Mouse (Mus musculus) cerebellum, adult (tissue): ENCODE measurements around the gene Rsbn1l.
A peak's percentile ranks its signal among the peaks of the same experiment; 100 is the strongest.
"Not testable (repeated sequence)": the region's sequence is repeated elsewhere in the genome, so short reads cannot be mapped to it uniquely, and the experiment has no call there.

Experiments used
- ATAC-seq: cut with Nextera tagmentation; 2 replicates; pipeline ENCODE4 v1.9.2; 2017; ENCODE audit warnings: mild to moderate bottlenecking, moderate library complexity, mixed read lengths; ENCODE audit not compliant: insufficient number of reproducible peaks, low FRiP score, low TSS enrichment

The Rsbn1l gene

DNA sequence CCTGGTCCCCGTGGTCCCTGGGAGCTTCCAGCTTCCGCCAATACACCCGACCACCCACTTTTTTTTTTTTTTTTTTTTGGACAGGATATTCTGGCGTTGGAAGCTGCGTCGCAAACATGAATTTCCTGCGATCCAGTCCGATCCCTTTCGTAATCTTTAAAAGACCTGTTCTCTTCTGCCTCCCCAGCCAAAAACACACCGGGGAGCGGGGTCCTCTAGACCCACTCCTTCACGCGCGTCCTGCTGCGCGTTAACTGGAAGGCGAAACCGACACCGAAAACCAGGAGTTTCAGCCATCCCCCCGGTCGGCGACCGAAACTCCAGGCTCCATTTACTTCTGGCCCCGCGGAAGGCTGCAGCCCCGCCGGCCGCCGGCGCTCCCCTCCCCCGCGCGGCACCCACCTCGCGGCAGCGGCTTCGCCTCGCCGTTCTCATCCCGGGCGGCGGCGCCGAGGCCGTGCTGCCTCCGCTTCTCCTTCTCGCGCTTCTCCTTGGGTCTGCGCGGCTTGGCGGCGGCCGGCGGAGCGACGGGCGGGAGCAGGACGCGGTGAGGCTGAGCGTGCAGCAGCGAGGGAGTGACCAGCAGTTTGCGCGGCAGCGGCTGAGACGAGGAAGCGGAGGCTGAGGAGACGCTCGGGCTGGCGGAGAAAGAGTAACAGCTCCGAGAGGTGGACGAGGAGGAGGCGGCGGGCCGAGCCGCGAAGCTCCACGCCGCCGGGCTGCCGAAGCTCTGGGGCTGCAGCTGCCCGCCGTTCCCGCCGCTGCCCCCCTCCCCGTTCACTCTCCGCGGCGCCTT, 5.1 kb downstream of the Rsbn1l start:
- peak; percentile 72 for ATAC-seq

- ATAC-seq, result no peak
Observed at GRCm38 (mm10) chr5:20950516-20950854, 5.7 kb downstream of the Rsbn1l start.

GRCm38 (mm10) chr5:20950093-20950492, 6.1 kb downstream of the Rsbn1l start:
- ATAC-seq, result no peak

- ATAC-seq, result 0 out of 2 replicates have a peak, but pooled peaks have one; percentile 15
Observed at GRCm38 (mm10) chr5:20946906-20947305, 9.3 kb downstream of the Rsbn1l start.

GRCm38 (mm10) chr5:20944961-20945748, 11.0 kb downstream of the Rsbn1l start:
- ATAC-seq, result no peak

DNA sequence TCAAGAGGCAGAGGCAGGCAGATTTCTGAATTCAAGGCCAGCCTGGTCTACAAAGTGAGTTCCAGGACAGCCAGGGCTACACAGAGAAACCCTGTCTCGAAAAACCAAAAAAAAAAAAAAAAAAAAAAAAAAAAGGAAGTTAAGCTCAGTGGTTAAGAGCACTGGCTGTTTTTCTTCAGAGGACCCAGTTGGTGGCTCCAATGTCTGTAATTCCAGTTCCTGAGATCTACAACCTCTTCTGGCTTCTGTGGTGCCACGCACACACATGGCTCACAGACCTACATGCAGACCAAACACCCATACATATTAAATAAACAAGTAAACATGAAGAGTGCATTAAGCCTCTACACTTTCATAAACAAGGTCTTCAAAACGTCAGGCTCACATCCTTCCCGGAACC, 12.4 kb downstream of the Rsbn1l start:
- not testable (repeated sequence) for ATAC-seq

DNA sequence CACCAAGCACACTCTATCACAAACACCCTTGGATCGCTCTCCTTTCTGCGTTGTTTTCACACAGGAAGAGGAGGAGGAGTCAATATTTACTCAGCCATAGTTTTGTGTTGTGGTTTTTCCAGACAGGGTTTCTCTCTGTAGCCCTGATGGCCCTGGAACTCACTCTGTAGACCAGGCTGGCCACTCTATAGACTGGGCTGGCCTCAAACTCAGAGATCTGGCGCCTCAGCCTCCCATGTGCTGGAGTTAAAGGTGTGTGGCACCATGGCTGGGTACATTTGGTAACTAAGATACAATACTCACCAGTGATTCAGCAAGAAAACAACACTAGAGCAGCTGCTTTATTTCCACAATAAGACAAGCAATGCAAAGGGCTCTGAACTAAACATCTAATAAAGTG, 13.7 kb downstream of the Rsbn1l start:
- ATAC-seq, result no peak

DNA sequence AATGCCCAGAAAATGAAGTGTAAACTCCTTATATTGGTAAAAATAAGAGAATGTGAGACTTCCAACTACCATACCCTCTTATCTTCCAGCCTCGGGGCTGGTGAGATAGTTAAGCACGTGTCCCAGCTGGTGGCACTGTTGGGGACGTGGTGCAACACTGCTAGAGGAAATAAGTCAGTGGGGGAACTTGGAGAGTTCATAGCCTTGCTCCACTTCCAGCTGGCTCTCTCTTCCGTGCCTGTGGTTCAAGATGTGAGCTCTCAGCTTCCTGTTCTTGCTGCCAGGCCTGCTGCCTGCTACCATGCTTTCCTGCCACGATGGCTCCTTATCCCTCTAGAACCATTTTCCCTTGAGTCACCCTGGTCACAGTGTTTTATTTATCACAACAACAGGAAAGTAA, 15.0 kb downstream of the Rsbn1l start:
- ATAC-seq, result peak; percentile 71

- peak; percentile 38 for ATAC-seq
Observed at GRCm38 (mm10) chr5:20940696-20941095, 15.5 kb downstream of the Rsbn1l start.

GRCm38 (mm10) chr5:20940040-20940571, 16.1 kb downstream of the Rsbn1l start:
- no peak for ATAC-seq

DNA sequence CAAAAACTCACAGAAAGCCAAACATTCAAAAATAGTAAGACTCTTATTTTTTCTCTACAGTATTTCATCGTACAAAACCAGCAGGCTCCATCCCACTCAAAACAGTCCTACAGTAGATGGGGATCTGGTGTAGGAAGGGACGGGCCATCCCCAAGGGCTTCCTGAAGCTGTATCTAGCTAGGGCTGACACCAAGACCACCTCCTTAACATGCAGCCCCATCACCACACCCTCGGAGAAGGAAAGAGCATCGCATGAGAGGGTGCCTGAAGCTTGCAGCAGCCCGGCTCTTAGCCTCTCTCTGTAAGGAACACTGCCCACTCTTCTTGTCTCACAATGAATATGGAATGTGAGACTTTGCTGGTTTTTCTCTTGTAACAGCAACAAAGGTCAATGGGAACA, 17.7 kb downstream of the Rsbn1l start:
- no peak for ATAC-seq

DNA sequence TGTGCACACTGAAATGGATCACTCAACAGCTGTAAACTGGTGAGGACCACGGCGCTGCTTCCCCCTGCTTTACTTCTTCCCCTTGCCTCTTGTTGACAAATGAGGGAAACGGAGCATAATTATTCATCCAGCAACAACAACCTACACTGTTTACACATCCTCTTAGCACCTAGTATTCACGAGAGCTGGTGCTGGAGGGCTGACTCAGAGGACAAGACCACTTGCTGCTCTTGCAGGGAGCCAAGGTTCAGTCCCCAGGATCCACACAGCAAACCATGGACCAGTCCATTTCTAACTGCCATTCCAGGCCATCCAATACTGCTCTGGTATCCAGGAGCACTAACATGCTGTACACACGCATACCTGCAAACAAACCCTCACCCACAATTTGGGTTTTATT, 20.3 kb downstream of the Rsbn1l start:
- ATAC-seq, result no peak

GRCm38 (mm10) chr5:20932585-20932984, 23.6 kb downstream of the Rsbn1l start:
- no peak for ATAC-seq

GRCm38 (mm10) chr5:20931300-20931699, 24.9 kb downstream of the Rsbn1l start:
- ATAC-seq, result no peak

DNA sequence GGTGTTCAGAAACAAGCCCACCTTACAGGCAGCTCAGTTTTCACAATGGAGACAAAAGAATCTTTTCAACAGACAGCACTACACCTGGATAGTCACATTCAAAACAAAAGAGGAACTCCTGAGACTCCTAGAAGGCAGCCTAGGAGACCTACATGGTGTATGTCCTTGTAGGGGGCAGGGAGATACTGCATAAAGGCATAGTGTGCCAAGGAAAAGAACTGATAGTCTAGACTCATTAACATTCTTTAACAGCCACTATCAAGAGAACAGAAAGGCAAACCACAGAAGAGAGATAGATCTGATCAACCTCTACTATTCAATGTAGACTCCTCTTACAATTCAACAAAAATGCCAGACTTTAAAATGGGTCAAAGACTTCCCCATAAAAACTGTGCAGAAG, 25.8 kb downstream of the Rsbn1l start:
- ATAC-seq, result no peak

DNA sequence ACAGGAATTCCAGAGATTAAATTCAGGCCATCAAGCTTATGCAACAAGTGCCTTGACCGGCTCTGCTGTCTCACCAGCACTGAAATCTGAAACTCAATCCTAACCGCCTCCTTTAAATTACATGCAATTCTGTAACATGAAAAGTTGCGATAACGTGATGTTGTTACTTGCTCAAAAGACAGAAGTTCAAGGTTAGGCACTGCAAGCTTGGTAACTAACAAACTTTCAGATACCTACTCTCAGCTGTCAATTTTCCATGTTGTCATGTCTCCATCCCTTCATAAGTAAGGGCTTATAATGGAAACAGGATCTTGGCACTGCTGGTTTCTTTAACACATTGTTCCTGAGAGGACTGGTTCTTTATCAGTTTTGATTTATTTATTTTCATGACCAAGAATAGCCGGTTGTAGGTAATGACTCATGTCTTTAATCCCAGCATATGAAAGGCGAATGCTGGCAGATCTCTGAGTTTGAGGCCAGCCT, 26.5 kb downstream of the Rsbn1l start:
- no peak for ATAC-seq

- no peak for ATAC-seq
Observed at GRCm38 (mm10) chr5:20925451-20925850, 30.7 kb downstream of the Rsbn1l start.

- no peak for ATAC-seq
Observed at GRCm38 (mm10) chr5:20924608-20925007, 31.6 kb downstream of the Rsbn1l start.

DNA sequence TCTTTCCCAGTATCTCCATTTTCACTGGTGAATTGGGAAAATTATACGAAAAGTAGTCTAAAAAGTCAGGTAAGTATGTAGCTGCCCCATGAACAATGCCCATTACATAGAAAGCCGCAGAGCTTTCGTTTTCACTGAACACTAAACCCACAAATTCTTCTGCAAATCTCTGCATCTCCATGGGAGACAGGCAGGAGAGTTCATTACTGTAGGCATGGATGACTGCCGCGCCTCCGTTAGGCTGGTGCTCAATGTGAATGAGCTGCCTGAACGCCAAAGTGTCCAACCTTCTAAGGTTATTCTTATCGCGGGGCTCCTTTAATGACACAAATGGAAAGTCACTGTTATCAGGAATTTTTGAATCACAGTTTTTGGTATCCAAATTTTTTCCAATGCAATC, 36.6 kb downstream of the Rsbn1l start:
- no peak for ATAC-seq

DNA sequence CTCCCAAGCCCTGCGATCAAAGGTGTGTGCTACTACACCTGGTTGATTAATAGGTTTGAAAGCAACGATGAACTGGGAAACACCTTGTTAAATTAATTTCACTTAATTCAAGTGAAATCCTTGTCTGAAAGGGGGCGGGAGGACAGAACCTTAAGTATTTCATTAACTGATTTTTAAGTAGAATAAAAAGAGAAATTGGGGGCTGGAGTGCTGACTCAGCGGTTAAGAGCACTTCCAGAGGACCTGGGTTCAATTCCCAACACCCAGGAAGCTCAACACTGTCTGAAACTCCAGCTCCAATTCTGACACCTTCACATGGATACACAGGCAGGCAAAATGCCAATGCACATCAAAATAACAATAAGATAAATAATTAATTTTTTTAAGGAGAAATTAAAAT, 37.2 kb downstream of the Rsbn1l start:
- no peak for ATAC-seq
